Mouse (Mus musculus) megakaryocyte, embryonic 14.5 days (primary cell): ENCODE measurements around the gene Moap1.

Experiments used
- FLI1 ChIP-seq: IDR thresholded peaks from 2 replicates; pipeline ENCODE4 v1.6.1; 2012; ENCODE audit warnings: low read length, inconsistent platforms, mixed read lengths
- GATA1 ChIP-seq: IDR thresholded peaks from 3 replicates; pipeline ENCODE4 v1.6.1; 2012; ENCODE audit warnings: mixed read lengths, low read length, inconsistent platforms, borderline replicate concordance

GRCm38 (mm10) chr12:102697381-102697780 is 46.1 kb downstream of the Moap1 start:
- no peak for TF ChIP-seq GATA1
- TF ChIP-seq FLI1: no peak
